ENCODE assay signal across 30 mouse cellular contexts in the genomic region with DNA sequence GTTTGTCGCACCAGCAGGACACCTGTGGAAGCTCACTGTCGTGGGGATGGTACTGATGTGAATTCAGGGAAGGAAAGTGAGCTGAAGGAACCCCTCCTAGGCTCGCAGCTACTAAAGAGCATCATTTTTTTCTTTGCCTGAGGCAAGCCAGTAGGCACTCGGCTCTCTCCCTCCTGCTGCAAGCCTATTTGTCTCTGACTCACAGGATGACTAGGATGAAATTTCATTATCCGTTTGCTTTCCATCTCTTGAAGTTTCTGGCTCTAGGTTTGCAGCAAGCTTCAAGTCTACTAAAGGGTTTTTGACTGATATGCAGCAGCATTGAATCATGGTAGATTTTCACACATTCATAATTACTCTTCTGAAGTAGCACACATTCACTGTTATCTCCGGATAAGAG.
DNase-seq lines count a peak whose midpoint lies in the region; ATAC-seq and TF ChIP-seq lines count a peak whose summit lies in the region.
"Had no signal": no experiment of that assay in that cellular context is flagged by ENCODE, and none has a peak within 500 bp of the region (broad histone marks: within the 10 kb centered on the region; RNA-seq: fewer than 3 reads in every experiment).

No protein-coding gene starts in this region.

- TF ChIP-seq CTCF in left cerebral cortex, adult 2 months (IDR thresholded peaks at IDR 0.05), result no peak

- peak; percentile 85 for ATAC-seq in frontal cortex, adult (ENCODE audit: low TSS enrichment)
- ATAC-seq: activated CD4-positive, CD25-positive, alpha-beta regulatory T cell, adult 4 months; CD4-positive, CD25-positive, alpha-beta regulatory T cell, adult 4 months; forebrain, embryonic 15.5 days; intestine, postnatal 0 days had no signal

- intact Hi-C loops in left cerebral cortex, adult 2 months (cut with DNase I), result loop anchor here (10.0 kb wide), 1 partner anchor 142 kb away; no protein-coding TSS in a partner anchor
- intact Hi-C loops in left cerebral cortex, postnatal 36 days (cut with DNase I), result loop anchor here (5.0 kb wide), 2 partner anchors 65 to 80 kb away; no protein-coding TSS in a partner anchor

- no peak overlapping the region for H3K4me3 ChIP-seq in left cerebral cortex, adult 2 months
- H3K4me3 ChIP-seq: embryonic facial prominence, embryonic 12.5 days; forebrain, embryonic 15.5 days; heart, adult 2 months; heart, embryonic 12.5 days; limb, embryonic 13.5 days; lung, embryonic 15.5 days; megakaryocyte, embryonic 14.5 days; midbrain, embryonic 12.5 days had no signal

- DNase-seq in frontal cortex, postnatal 25 days (ENCODE audit: low spot score in 2 of 2), result no peak
- peak; percentile 19 to 21 for DNase-seq in left cerebral cortex, adult 2 months (ENCODE audit: extremely low spot score in 1 of 2, low spot score in 2 of 2)
- DNase-seq in left cerebral cortex, postnatal 36 days (ENCODE audit: low spot score in 2 of 2), result no peak
- peak; percentile 77 for DNase-seq in 3T3-L1 (ENCODE audit: low read depth, low spot score)
- peak; percentile 87 for DNase-seq in brain, adult 2 months (ENCODE audit: low read depth, low spot score)
- DNase-seq in lung, postnatal 10 days, result no peak
- DNase-seq: adrenal gland, adult 8-10 months; cerebellum, adult 11 months; cerebellum, adult 9-10 months; cerebellum, postnatal 36 days; embryo, embryonic 11 days; gastrocnemius, postnatal 36 days; heart, adult 2 months; kidney, adult 9 months; kidney, postnatal 14 days; lung, postnatal 36 days; right cerebral cortex, postnatal 4 days had no signal

- peak overlapping the region; percentile 54 for H3K27ac ChIP-seq in left cerebral cortex, adult 2 months
- H3K27ac ChIP-seq: embryonic facial prominence, embryonic 12.5 days; forebrain, embryonic 15.5 days; heart, adult 2 months; hindbrain, embryonic 14.5 days; limb, embryonic 13.5 days; lung, embryonic 15.5 days; midbrain, embryonic 12.5 days; stomach, postnatal 0 days had no signal

Comparison
In these comparisons a context has a peak if more than half of its experiments do, and no peak if none do; other contexts are left out.
1. DNase-seq: peak in left cerebral cortex, adult 2 months (2 of 2), 3T3-L1 (single experiment) and brain, adult 2 months (single experiment); none in frontal cortex, postnatal 25 days (0 of 2), left cerebral cortex, postnatal 36 days (0 of 2) and lung, postnatal 10 days (single experiment).